Mouse (Mus musculus) spleen, postnatal 36 days (tissue): Measurements from ENCODE around the gene H1fx.
"Not testable (repeated sequence)": the region's sequence is repeated elsewhere in the genome, so short reads cannot be mapped to it uniquely, and the experiment has no call there.

ENCODE experiments used
- DNase-seq, 2 experiments: peaks; one replicate each; pipeline ENCODE4 v3.0.0; 2022; ENCODE audit warnings: low spot score in 2 of 2, mixed read lengths in 1 of 2

The H1fx gene

GRCm38 (mm10) chr6:87980374-87981029, 935 bp downstream of the H1fx start:
- DNase-seq: peak; percentile 33 to 36

- DNase-seq: no peak
These were observed 1.7 kb downstream of the H1fx start for GRCm38 (mm10) chr6:87979728-87980127.

- no peak for DNase-seq
These were observed 11.4 kb downstream of the H1fx start for GRCm38 (mm10) chr6:87970041-87970440.

- not testable (repeated sequence) for DNase-seq
These were observed 19.0 kb downstream of the H1fx start for GRCm38 (mm10) chr6:87962457-87962856.

GRCm38 (mm10) chr6:87942179-87942578, 39.3 kb downstream of the H1fx start:
- DNase-seq: no peak

GRCm38 (mm10) chr6:87938941-87939340, 42.5 kb downstream of the H1fx start:
- DNase-seq: no peak

GRCm38 (mm10) chr6:87937178-87937788, 44.2 kb downstream of the H1fx start:
- DNase-seq: no peak

- DNase-seq: no peak
These were observed 46.4 kb downstream of the H1fx start for GRCm38 (mm10) chr6:87935037-87935436.
